Mouse (Mus musculus) left cerebral cortex, postnatal 4 days (tissue): ENCODE results near the gene 4930568D16Rik. TPM values are rescaled to one million over a fixed set of nuclear protein-coding genes. Genes with fewer than 3 reads are reported as not detected.
A peak's percentile ranks its signal among the peaks of the same experiment; 100 is the strongest.

ENCODE experiments used
- DNase-seq: peaks from one replicate; pipeline ENCODE4 v3.0.0-alpha.2; 2022
- intact Hi-C: fragments of 180-260 bp; cut with DNase I; formaldehyde crosslinking; loops from one replicate; pipeline ENCODE4 v1.15.1; 2025
- total RNA-seq, 2 experiments: library from RNA; stranded (reverse); gene quantifications; 2 replicates each; pipeline ENCODE4 v1.2.3; 2021

The 4930568D16Rik gene
- total RNA-seq: not detected

DNA sequence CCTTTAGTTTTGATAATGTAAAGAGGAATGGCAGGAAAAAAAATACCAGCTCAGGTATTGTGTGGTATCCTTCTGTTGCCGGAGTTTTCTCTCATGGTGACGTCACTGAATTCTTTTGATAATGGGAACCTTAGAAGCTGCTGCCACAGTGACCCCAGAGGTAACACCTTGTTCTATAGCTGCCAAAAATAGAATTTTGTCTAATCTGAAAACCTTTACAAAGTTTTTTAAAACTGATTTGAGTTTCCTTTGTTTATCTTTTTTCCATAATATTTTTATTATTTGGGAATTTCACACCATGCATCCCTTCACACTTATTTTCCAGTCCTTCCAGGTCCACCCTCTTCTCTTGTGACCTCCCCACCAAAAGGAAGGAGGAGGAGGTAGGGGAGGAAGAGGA is at the start of gene 4930568D16Rik:
TSS of gene 4930568D16Rik (minus strand) at position 101 of the 400 bp plus-strand sequence.
- intact Hi-C loops: no loop called here
- DNase-seq: no peak

- intact Hi-C loops: no loop called here
- DNase-seq: no peak
These were observed 49.7 kb upstream of the 4930568D16Rik start for GRCm38 (mm10) chr2:35417231-35417630.

- no peak for DNase-seq
- intact Hi-C loops: no loop called here
These were observed 48.9 kb upstream of the 4930568D16Rik start for GRCm38 (mm10) chr2:35416473-35416872.

- intact Hi-C loops: no loop called here
- no peak for DNase-seq
These were observed 45.3 kb upstream of the 4930568D16Rik start for GRCm38 (mm10) chr2:35412810-35413209.

- no peak for DNase-seq
- intact Hi-C loops: no loop called here
These were observed 44.7 kb upstream of the 4930568D16Rik start for GRCm38 (mm10) chr2:35412246-35412645.

DNA sequence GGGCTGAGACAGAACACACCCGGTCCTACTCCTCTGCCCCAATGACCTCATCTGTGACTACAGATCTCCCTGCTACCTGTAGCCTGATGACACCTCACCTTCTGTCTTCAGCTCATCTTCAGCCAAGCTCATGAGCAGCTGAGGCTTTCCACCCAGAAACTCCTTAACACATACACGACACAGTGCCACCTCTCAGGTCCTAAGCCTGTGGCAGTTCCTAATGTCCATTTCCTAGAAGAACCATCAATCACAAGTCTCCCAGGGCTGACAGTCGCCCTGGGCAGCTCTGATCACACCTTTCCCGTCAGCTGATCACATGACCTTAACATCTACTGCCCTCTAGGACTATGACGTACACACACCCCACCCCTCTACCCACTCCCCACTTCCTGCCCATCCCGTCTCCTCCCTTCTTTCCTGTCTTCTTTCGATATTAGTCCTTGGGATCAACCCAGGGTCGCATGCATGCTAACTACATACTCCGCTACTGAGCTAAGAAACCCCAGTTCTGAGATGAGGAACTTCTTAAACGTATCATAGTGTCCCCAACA is 44.2 kb upstream of the 4930568D16Rik start:
- no peak for DNase-seq
- intact Hi-C loops: no loop called here

- no peak for DNase-seq
- intact Hi-C loops: no loop called here
These were observed 41.9 kb upstream of the 4930568D16Rik start for GRCm38 (mm10) chr2:35409466-35409865.

DNA sequence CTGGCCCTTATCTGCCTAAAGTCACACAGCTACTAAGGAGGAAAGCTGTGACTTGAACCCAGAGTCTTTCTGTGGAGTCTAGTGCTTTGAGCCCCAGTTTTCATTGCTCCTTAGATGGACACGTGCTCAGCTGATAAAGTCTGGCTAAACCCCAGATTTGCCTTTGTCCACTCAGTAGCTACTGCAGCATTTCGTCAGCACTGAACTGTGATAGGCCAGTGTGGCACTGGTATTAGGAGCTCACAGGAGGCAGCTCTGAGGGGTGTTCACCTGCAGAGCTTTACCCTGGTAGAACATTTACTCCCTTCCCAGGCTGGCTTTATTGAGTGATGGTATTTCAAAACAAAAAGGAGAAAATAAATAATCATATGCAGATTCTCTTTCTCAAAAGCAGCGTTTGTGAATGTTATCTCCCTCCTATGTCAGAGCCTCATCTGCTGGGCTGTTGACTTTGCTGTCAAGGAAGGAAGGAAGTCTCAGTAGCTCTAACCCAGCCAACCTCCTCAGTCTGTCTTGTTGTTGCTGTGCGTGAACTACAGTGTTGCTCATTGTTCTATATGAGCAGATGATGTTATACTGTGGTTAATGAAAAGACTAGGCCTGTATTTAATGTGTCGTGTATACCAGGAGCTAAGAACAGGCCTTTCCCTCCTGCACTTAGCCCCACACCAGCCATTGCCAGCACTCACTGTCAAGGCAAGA is 41.0 kb upstream of the 4930568D16Rik start:
- DNase-seq: no peak
- intact Hi-C loops: no loop called here

GRCm38 (mm10) chr2:35407878-35408277 is 40.3 kb upstream of the 4930568D16Rik start:
- intact Hi-C loops: no loop called here

DNA sequence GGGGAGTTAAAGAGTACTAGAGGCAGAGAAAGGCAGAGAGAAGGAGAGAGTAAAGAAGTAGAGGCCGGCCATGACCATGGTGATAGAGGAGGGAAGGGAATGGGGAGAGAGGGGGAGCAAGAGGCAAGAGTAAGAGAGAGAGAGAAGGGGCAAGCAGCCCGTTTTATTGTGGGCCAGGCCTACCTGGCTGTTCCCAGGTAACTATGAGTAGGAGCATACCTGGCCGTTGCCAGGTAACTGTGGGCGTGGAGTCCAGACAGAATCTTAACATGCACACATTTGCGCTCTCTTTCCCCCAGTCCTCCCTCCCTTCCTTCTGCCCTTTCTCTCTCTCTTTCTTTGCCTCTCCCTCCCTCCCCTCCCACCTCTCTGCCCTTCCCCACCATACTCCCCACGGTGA is 39.7 kb upstream of the 4930568D16Rik start:
- DNase-seq: no peak
- intact Hi-C loops: no loop called here

More at GRCm38 (mm10) chr2:35407878-35408277, 40.3 kb upstream of the 4930568D16Rik start:
- DNase-seq: no peak

DNA sequence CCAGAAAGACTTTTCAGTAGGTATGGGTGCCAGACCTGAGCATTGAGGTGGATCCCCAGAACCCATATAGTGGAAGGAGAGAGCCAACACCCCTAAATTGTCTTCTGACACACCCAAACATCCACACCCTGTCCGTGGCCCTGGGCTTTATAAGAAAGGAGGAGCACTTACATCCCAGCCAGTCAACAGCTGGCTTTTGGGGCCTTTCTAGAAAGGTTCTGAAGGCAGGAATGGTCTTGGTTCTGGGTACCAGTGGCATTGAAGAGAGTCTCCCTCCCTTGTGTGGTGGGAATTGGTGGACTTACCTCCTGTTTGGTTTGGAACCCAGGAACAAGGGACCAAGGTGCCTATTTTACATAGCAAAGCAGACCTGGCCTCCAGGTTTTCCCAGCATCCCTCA is 39.1 kb upstream of the 4930568D16Rik start:
- intact Hi-C loops: no loop called here
- DNase-seq: no peak

- DNase-seq: no peak
These were observed 34.9 kb upstream of the 4930568D16Rik start for GRCm38 (mm10) chr2:35402391-35402790.

GRCm38 (mm10) chr2:35400739-35401138 is 33.2 kb upstream of the 4930568D16Rik start:
- intact Hi-C loops: no loop called here
- DNase-seq: no peak

More at GRCm38 (mm10) chr2:35402391-35402790, 34.9 kb upstream of the 4930568D16Rik start:
- intact Hi-C loops: no loop called here

- no peak for DNase-seq
- intact Hi-C loops: no loop called here
These were observed 30.8 kb upstream of the 4930568D16Rik start for GRCm38 (mm10) chr2:35398184-35398828.

DNA sequence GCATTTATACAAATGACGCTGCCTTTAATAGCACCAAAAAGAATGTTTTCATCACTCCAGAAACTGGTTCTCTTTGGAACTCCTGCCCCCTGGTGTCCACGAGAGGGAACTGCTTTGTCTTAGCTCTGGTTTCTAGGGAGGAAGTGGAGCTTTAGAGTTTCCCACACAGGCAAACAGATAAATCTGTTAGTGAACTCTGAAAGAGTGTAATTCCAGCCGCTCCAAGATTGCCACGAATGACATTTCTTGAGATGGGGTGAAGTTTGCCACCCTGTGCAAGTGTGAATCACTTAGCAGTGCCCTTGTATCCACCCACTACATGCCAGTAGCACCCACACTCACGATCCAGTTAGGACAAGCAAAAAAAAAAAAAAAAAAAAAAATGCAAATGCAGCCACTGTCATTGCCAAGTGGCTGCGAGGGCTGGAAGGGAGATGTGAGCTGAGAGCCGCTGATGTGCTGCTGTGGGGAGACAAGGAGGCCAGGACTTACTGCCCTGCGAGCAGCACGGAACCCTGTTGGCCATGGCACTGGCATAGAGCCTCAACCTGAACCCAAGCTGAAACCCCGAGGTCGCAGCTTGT is 30.2 kb upstream of the 4930568D16Rik start:
- DNase-seq: peak; percentile 59
- intact Hi-C loops: loop anchor here (2.0 kb wide), 2 partner anchors 99 to 107 kb away; no protein-coding TSS in a partner anchor

- intact Hi-C loops: loop anchor here (2.0 kb wide), 2 partner anchors 98 to 106 kb away; no protein-coding TSS in a partner anchor
- peak; percentile 43 for DNase-seq
These were observed 29.6 kb upstream of the 4930568D16Rik start, which contains the start of gene 4930402F06Rik for GRCm38 (mm10) chr2:35397096-35397495. TSS of gene 4930402F06Rik (minus strand) at chr2:35397175.

GRCm38 (mm10) chr2:35385441-35385871 is 17.9 kb upstream of the 4930568D16Rik start:
- DNase-seq: no peak
- intact Hi-C loops: no loop called here

GRCm38 (mm10) chr2:35379306-35379705 is 11.8 kb upstream of the 4930568D16Rik start:
- intact Hi-C loops: no loop called here

DNA sequence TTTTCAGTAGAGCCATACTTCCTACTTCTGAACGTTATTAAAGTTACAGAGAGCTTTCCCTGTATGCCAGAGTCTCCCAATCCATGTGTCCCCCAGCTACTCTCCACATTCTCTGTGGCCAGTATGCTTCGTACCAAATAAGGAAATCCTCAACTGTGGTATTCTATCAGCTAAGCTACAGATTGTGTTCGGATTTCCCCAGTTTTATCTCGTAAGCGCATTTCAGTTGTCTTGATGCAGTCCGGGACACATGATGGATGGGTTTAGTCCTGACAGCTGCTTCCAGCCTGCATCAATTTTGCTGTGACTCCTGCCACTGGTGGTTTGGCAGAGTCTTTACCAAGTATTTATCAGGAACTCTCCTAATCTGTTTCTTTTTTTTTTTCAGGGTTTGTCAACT is 10.1 kb upstream of the 4930568D16Rik start:
- DNase-seq: no peak
- intact Hi-C loops: no loop called here

More at GRCm38 (mm10) chr2:35379306-35379705, 11.8 kb upstream of the 4930568D16Rik start:
- no peak for DNase-seq

GRCm38 (mm10) chr2:35373003-35373402 is 5.5 kb upstream of the 4930568D16Rik start:
- DNase-seq: peak; percentile 43
- intact Hi-C loops: no loop called here

GRCm38 (mm10) chr2:35370686-35371085 is 3.2 kb upstream of the 4930568D16Rik start:
- intact Hi-C loops: no loop called here
- no peak for DNase-seq
